Mouse (Mus musculus) C2C12 (cell line): ENCODE data around the gene Ano6. TPM values are rescaled to one million over a fixed set of nuclear protein-coding genes. Genes with fewer than 3 reads are reported as not detected.

ENCODE experiments used
- H3K27me3 ChIP-seq: one replicate; pipeline ENCODE4 v1.6.1; 2011; ENCODE audit not compliant: control insufficient read depth, insufficient read depth, insufficient read length
- H3K36me3 ChIP-seq: one replicate; pipeline ENCODE4 v1.6.1; 2011; ENCODE audit not compliant: control insufficient read depth, insufficient read depth
- H3K4me3 ChIP-seq: one replicate; pipeline ENCODE4 v1.5.1; 2011; ENCODE audit warnings: mild to moderate bottlenecking, control low read depth; ENCODE audit not compliant: poor library complexity, insufficient read depth, severe bottlenecking
- H3K79me2 ChIP-seq: one replicate; pipeline ENCODE4 v1.6.1; 2011; ENCODE audit not compliant: control insufficient read depth, insufficient read depth
- H3K79me3 ChIP-seq: one replicate; pipeline ENCODE4 v1.6.1; 2011; ENCODE audit warnings: low read depth, control low read depth
- H3ac ChIP-seq: one replicate; pipeline ENCODE3; 2011; ENCODE audit warnings: low read depth; ENCODE audit not compliant: control insufficient read depth, insufficient read length
- CEBPB ChIP-seq: IDR thresholded peaks from one replicate; pipeline ENCODE4 v1.6.1; 2011; ENCODE audit warnings: low read depth, mild to moderate bottlenecking, control low read depth, moderate library complexity
- CTCF ChIP-seq: IDR thresholded peaks from one replicate; pipeline ENCODE4 v1.5.1; 2011; ENCODE audit not compliant: control insufficient read depth, insufficient read depth, insufficient read length
- FOSL1 ChIP-seq: IDR thresholded peaks from one replicate; pipeline ENCODE4 v1.8.0; 2011; ENCODE audit warnings: mild to moderate bottlenecking, low read length; ENCODE audit not compliant: poor library complexity, insufficient read depth, severe bottlenecking
- MAX ChIP-seq: IDR thresholded peaks from one replicate; pipeline ENCODE4 v1.6.1; 2011; ENCODE audit warnings: mild to moderate bottlenecking, control low read depth
- MYOD1 ChIP-seq: IDR thresholded peaks from one replicate; pipeline ENCODE4 v1.6.1; 2011; ENCODE audit warnings: low read depth; ENCODE audit not compliant: control insufficient read depth, insufficient read length
- MYOG ChIP-seq: IDR thresholded peaks from one replicate; pipeline ENCODE4 v1.6.1; 2011; ENCODE audit not compliant: control insufficient read depth, insufficient read length; ENCODE audit errors: extremely low read depth
- USF1 ChIP-seq: IDR thresholded peaks from one replicate; pipeline ENCODE4 v1.6.1; 2011; ENCODE audit warnings: low read depth, mild to moderate bottlenecking, control low read depth, moderate library complexity
- polyA plus RNA-seq: library from polyadenylated mRNA; unstranded; fragments of >200 nt; fragmentation: generic; extraction: Trizol; gene quantifications from one replicate; pipeline ENCODE4 v1.2.1, GENCODE M21; 2012; ENCODE audit warnings: missing spikeins

The Ano6 gene
- polyA plus RNA-seq, 1 experiment, result 73.2 TPM

GRCm38 (mm10) chr15:95902396-95902795 lies 111.8 kb downstream of the Ano6 start:
- Histone ChIP-seq H3K27me3 (no peaks in the 10 kb centered on the region), H3K79me3 (peaks cover 33% of the 10 kb centered on the region), H3K4me3 (no peak overlapping the region), H3ac (no peak overlapping the region), H3K36me3 (peaks cover 24% of the 10 kb centered on the region), H3K79me2 (peaks cover 87% of the 10 kb centered on the region)
- TF ChIP-seq MAX, result no peak
- no peak for TF ChIP-seq MYOG
- TF ChIP-seq CEBPB, result no peak
- no peak for TF ChIP-seq USF1
- no peak for TF ChIP-seq MYOD1
- TF ChIP-seq CTCF, result no peak

- TF ChIP-seq MYOG (no peak), FOSL1 (no peak), CTCF (no peak), USF1 (no peak), MYOD1 (no peak), CEBPB (no peak), MAX (no peak)
- Histone ChIP-seq H3K79me3 (peaks cover 26% of the 10 kb centered on the region), H3K27me3 (no peaks in the 10 kb centered on the region), H3ac (no peak overlapping the region), H3K79me2 (peaks cover 74% of the 10 kb centered on the region), H3K36me3 (peaks cover 13% of the 10 kb centered on the region), H3K4me3 (no peak overlapping the region)
Observed at GRCm38 (mm10) chr15:95904247-95904646, 113.6 kb downstream of the Ano6 start.

GRCm38 (mm10) chr15:95906017-95906749 lies 115.5 kb downstream of the Ano6 start:
- Histone ChIP-seq H3K27me3 (no peaks in the 10 kb centered on the region), H3ac (no peak overlapping the region), H3K79me3 (peaks cover 24% of the 10 kb centered on the region), H3K36me3 (peaks cover 13% of the 10 kb centered on the region), H3K4me3 (no peak overlapping the region), H3K79me2 (peaks cover 72% of the 10 kb centered on the region)
- TF ChIP-seq FOSL1 (no peak), USF1 (no peak), MYOD1 (no peak), CEBPB (no peak), MAX (no peak), CTCF (no peak)

- H3ac ChIP-seq, result no peak overlapping the region
- no peak for TF ChIP-seq CEBPB
- TF ChIP-seq CTCF, result no peak
- TF ChIP-seq USF1, result no peak
- TF ChIP-seq MAX, result no peak
- no peak for TF ChIP-seq MYOD1
- no peak for TF ChIP-seq FOSL1
- no peak overlapping the region for H3K4me3 ChIP-seq
- H3K79me3 ChIP-seq, result peaks cover 20% of the 10 kb centered on the region
- H3K36me3 ChIP-seq, result peaks cover 13% of the 10 kb centered on the region
- H3K27me3 ChIP-seq, result no peaks in the 10 kb centered on the region
- peaks cover 67% of the 10 kb centered on the region for H3K79me2 ChIP-seq
Observed at GRCm38 (mm10) chr15:95906891-95907290, 116.2 kb downstream of the Ano6 start.

- H3K27me3 ChIP-seq, result no peaks in the 10 kb centered on the region
- peaks cover 62% of the 10 kb centered on the region for H3K79me2 ChIP-seq
- H3K36me3 ChIP-seq, result peaks cover 16% of the 10 kb centered on the region
- H3K79me3 ChIP-seq, result peaks cover 18% of the 10 kb centered on the region
- TF ChIP-seq MYOD1, result no peak
- no peak overlapping the region for H3K4me3 ChIP-seq
- H3ac ChIP-seq, result no peak overlapping the region
Observed at GRCm38 (mm10) chr15:95907337-95907736, 116.7 kb downstream of the Ano6 start.

- Histone ChIP-seq H3K79me2 (peaks cover 57% of the 10 kb centered on the region), H3K27me3 (no peaks in the 10 kb centered on the region), H3K79me3 (peaks cover 18% of the 10 kb centered on the region), H3ac (no peak overlapping the region), H3K36me3 (peaks cover 21% of the 10 kb centered on the region), H3K4me3 (no peak overlapping the region)
- TF ChIP-seq USF1, result no peak
- no peak for TF ChIP-seq MYOD1
- TF ChIP-seq MAX, result no peak
- TF ChIP-seq CTCF, result no peak
- no peak for TF ChIP-seq CEBPB
- no peak for TF ChIP-seq FOSL1
- TF ChIP-seq MYOG, result no peak
Observed at GRCm38 (mm10) chr15:95907909-95908308, 117.3 kb downstream of the Ano6 start.
